Mouse (Mus musculus) activated CD4-positive, CD25-positive, alpha-beta regulatory T cell (primary cell): ENCODE data around the gene Vwa5a. TPM values are rescaled to one million over a fixed set of nuclear protein-coding genes. Genes with fewer than 3 reads are reported as not detected.

Experiments used
- polyA plus RNA-seq, 2 experiments: library from polyadenylated mRNA; unstranded; fragments of 100-300 nt; shearing (Covaris generic); gene quantifications; one replicate each; pipeline ENCODE4 v1.2.1; 2017

Gene Vwa5a
- 10 to 100 TPM; 23.5 to 31.6 TPM for polyA plus RNA-seq

GRCm38 (mm10) chr9:38718102-38718501 is at the start of gene Vwa5a:
TSS of gene Vwa5a (plus strand) at chr9:38718268.

GRCm38 (mm10) chr9:38674501-38674900 is 43.6 kb upstream of the Vwa5a start, which contains the start of gene Olfr918:
TSS of gene Olfr918 (minus strand) at chr9:38674601.

GRCm38 (mm10) chr9:38751999-38752398 is 33.9 kb downstream of the Vwa5a start, which contains the start of gene Olfr920:
TSS of gene Olfr920 (plus strand) at chr9:38752299.

GRCm38 (mm10) chr9:38772768-38773167 is 54.7 kb downstream of the Vwa5a start, which contains the start of gene Olfr921:
TSS of gene Olfr921 (plus strand) at chr9:38773068.

Other genes with a start within 250 kb of the Vwa5a start
- gene Olfr905, start 247.2 kb upstream of the Vwa5a start, polyA plus RNA-seq = under 1 TPM in 1 of 2 experiments, not detected in 1; 0.21 TPM
- gene Olfr906, start 231.2 kb upstream of the Vwa5a start, polyA plus RNA-seq = not detected
- gene Olfr907, start 222.5 kb upstream of the Vwa5a start, polyA plus RNA-seq = not detected
- gene Olfr911-ps1, start 196.7 kb upstream of the Vwa5a start, polyA plus RNA-seq = under 1 TPM in 1 of 2 experiments, not detected in 1; 0.06 TPM
- not detected for gene Olfr910, start 180.4 kb upstream of the Vwa5a start, polyA plus RNA-seq
- gene Olfr912, start 138.1 kb upstream of the Vwa5a start, polyA plus RNA-seq = under 1 TPM; 0.07 to 0.27 TPM
- gene Olfr913, start 125.5 kb upstream of the Vwa5a start, polyA plus RNA-seq = not detected
- under 1 TPM in 1 of 2 experiments, not detected in 1; 0.04 TPM for gene Olfr914, start 113.2 kb upstream of the Vwa5a start, polyA plus RNA-seq
- under 1 TPM; 0.10 to 0.44 TPM for gene Olfr916, start 58.4 kb upstream of the Vwa5a start, polyA plus RNA-seq
- not detected for gene Olfr917, start 52.4 kb upstream of the Vwa5a start, polyA plus RNA-seq
- not detected for gene Olfr918, start 43.7 kb upstream of the Vwa5a start, polyA plus RNA-seq
- not detected for gene Olfr919, start 14.6 kb upstream of the Vwa5a start, polyA plus RNA-seq
- under 1 TPM in 1 of 2 experiments, not detected in 1; 0.10 TPM for gene Olfr920, start 34.0 kb downstream of the Vwa5a start, polyA plus RNA-seq
- under 1 TPM; 0.06 to 0.09 TPM for gene Olfr921, start 54.8 kb downstream of the Vwa5a start, polyA plus RNA-seq
- not detected for gene Olfr922, start 96.3 kb downstream of the Vwa5a start, polyA plus RNA-seq
- gene Olfr923, start 108.3 kb downstream of the Vwa5a start, polyA plus RNA-seq = under 1 TPM in 1 of 2 experiments, not detected in 1; 0.10 TPM
- under 1 TPM in 1 of 2 experiments, not detected in 1; 0.15 TPM for gene Olfr924, start 126.2 kb downstream of the Vwa5a start, polyA plus RNA-seq
- gene Olfr26, start 136.8 kb downstream of the Vwa5a start, polyA plus RNA-seq = not detected
- gene Olfr926, start 158.9 kb downstream of the Vwa5a start, polyA plus RNA-seq = not detected
- not detected for gene Olfr930, start 211.5 kb downstream of the Vwa5a start, polyA plus RNA-seq